Comparison of ENCODE assay signal across 36 mouse cellular contexts in genomic region chr2:26621246-26621645, GRCm38 (mm10). TPM values are rescaled to one million over a fixed set of nuclear protein-coding genes. Genes with fewer than 3 reads are reported as not detected.
DNase-seq lines count a peak whose midpoint lies in the region; ATAC-seq lines count a peak whose summit lies in the region.
"Had no signal": no experiment of that assay in that cellular context is flagged by ENCODE, and none has a peak within 500 bp of the region (broad histone marks: within the 10 kb centered on the region; RNA-seq: fewer than 3 reads in every experiment).

No protein-coding gene starts in this region.

- no peak overlapping the region for H3K4me2 ChIP-seq in intestine, embryonic 16.5 days (ENCODE audit: low read depth, low read length)
- H3K4me2 ChIP-seq in hindbrain, embryonic 14.5 days (replicated peaks): no peak overlapping the region
- H3K4me2 ChIP-seq: heart, embryonic 12.5 days; heart, embryonic 15.5 days; hindbrain, embryonic 12.5 days had no signal

- intact Hi-C loops in heart, postnatal 25 days (cut with DNase I): no loop called here

- H3K4me1 ChIP-seq in intestine, embryonic 16.5 days (ENCODE audit: control insufficient read depth, insufficient read depth, low read length): peaks cover 6% of the 10 kb centered on the region; the same call in 1 of the 2 replicates
- H3K4me1 ChIP-seq in hindbrain, embryonic 14.5 days (replicated peaks; ENCODE audit: control insufficient read depth, insufficient read depth, low read length): no peaks in the 10 kb centered on the region
- H3K4me1 ChIP-seq: hindbrain, embryonic 12.5 days had no signal

- H3K9ac ChIP-seq in intestine, embryonic 16.5 days (ENCODE audit: low read depth, low read length): peak overlapping the region; percentile 33; the same call in 1 of the 2 replicates
- H3K9ac ChIP-seq in hindbrain, embryonic 14.5 days: no peak overlapping the region
- H3K9ac ChIP-seq: forebrain, postnatal 0 days; heart, embryonic 12.5 days; heart, embryonic 15.5 days; hindbrain, embryonic 12.5 days had no signal

- 38% methylated on average over 2 of the region's 2 CpGs for WGBS in intestine, embryonic 16.5 days
- 45% methylated on average over 2 of the region's 2 CpGs for WGBS in hindbrain, embryonic 14.5 days

- ATAC-seq in frontal cortex, adult (ENCODE audit: low TSS enrichment): peak; percentile 44; the same call in 1 of the 2 replicates
- peak; percentile 43 for ATAC-seq in intestine, embryonic 16.5 days
- no peak for ATAC-seq in hindbrain, embryonic 14.5 days (ENCODE audit: low FRiP score)
- ATAC-seq: activated CD4-positive, CD25-positive, alpha-beta regulatory T cell, adult 4 months; forebrain, embryonic 14.5 days; forebrain, postnatal 0 days; hindbrain, embryonic 16.5 days had no signal

- no peaks in the 10 kb centered on the region for H3K36me3 ChIP-seq in intestine, embryonic 16.5 days (ENCODE audit: control insufficient read depth, insufficient read depth, low read length)
- no peaks in the 10 kb centered on the region for H3K36me3 ChIP-seq in hindbrain, embryonic 14.5 days (replicated peaks; ENCODE audit: control insufficient read depth, insufficient read depth)
- H3K36me3 ChIP-seq: G1E; heart, embryonic 12.5 days; heart, embryonic 15.5 days; hindbrain, embryonic 12.5 days had no signal

- no peak overlapping the region for H3K4me3 ChIP-seq in intestine, embryonic 16.5 days (ENCODE audit: low read length)
- no peak overlapping the region for H3K4me3 ChIP-seq in hindbrain, embryonic 14.5 days (replicated peaks; ENCODE audit: low read length)
- H3K4me3 ChIP-seq: heart, embryonic 12.5 days; heart, embryonic 15.5 days; hindbrain, embryonic 12.5 days had no signal

- no peak for DNase-seq in frontal cortex, postnatal 14 days (ENCODE audit: low spot score in 2 of 2)
- peak; percentile 57 for DNase-seq in fat pad, adult 2 months (ENCODE audit: extremely low read depth, low read depth, low spot score)
- no peak for DNase-seq in hindbrain, embryonic 14.5 days (ENCODE audit: low spot score)
- no peak for DNase-seq in urinary bladder, postnatal 25 days (ENCODE audit: low spot score)
- DNase-seq in c-Kit-positive CD71-positive TER-119-positive erythroid progenitor cells, embryonic 14.5 days (ENCODE audit: low spot score): no peak
- no peak for DNase-seq in heart, postnatal 25 days (ENCODE audit: low spot score)
- DNase-seq: adrenal gland, adult 2 months; adrenal gland, postnatal 14 days; B cell, adult 2 months; cerebellum, adult 18-20 months; cerebellum, adult 9-10 months; cerebellum, postnatal 14 days; forebrain, postnatal 0 days; gastrocnemius, postnatal 14 days; heart, adult 18-20 months; heart, postnatal 10 days; kidney, adult 11 months; kidney, adult 8-10 months had no signal

- no peaks in the 10 kb centered on the region for H3K9me3 ChIP-seq in intestine, embryonic 16.5 days (ENCODE audit: control insufficient read depth, low read length)
- no peaks in the 10 kb centered on the region for H3K9me3 ChIP-seq in hindbrain, embryonic 14.5 days (ENCODE audit: control insufficient read depth, low read length)
- H3K9me3 ChIP-seq: G1E; heart, embryonic 12.5 days; heart, embryonic 15.5 days; hindbrain, embryonic 12.5 days had no signal

- H3K27me3 ChIP-seq in intestine, embryonic 16.5 days (replicated peaks; ENCODE audit: control insufficient read depth, insufficient read depth, low read length): no peaks in the 10 kb centered on the region
- H3K27me3 ChIP-seq in hindbrain, embryonic 14.5 days (ENCODE audit: control insufficient read depth, insufficient read depth, low read length): no peaks in the 10 kb centered on the region
- H3K27me3 ChIP-seq: heart, embryonic 15.5 days; hindbrain, embryonic 12.5 days had no signal

- no peak overlapping the region for H3K27ac ChIP-seq in intestine, embryonic 16.5 days (ENCODE audit: low read length)
- H3K27ac ChIP-seq in hindbrain, embryonic 14.5 days: no peak overlapping the region
- H3K27ac ChIP-seq: heart, embryonic 15.5 days; hindbrain, embryonic 12.5 days had no signal

RNA-seq across cellular contexts. Expression of gene Fam69b, which starts 7.0 kb away (rescaled TPM):
- polyA plus RNA-seq in intestine, embryonic 16.5 days (2015; fragmentation: Nextera tagmentation; extraction: Ambion mirVana): 24.8 and 27.0 TPM in 2 replicates
- 128 and 136 TPM in 2 replicates for polyA plus RNA-seq in hindbrain, embryonic 14.5 days (2014; fragmentation: Nextera tagmentation; extraction: Ambion mirVana)
- total RNA-seq in heart, postnatal 25 days (2021): 10 to 100 TPM; 26.9 to 28.9 TPM
- polyA plus RNA-seq: G1E had no signal

RNA-seq across cellular contexts. Expression of gene Agpat2, which starts 17.0 kb away (rescaled TPM):
- polyA plus RNA-seq in intestine, embryonic 16.5 days (2015; fragmentation: Nextera tagmentation; extraction: Ambion mirVana): 113 and 116 TPM in 2 replicates
- 5.6 and 6.6 TPM in 2 replicates for polyA plus RNA-seq in hindbrain, embryonic 14.5 days (2014; fragmentation: Nextera tagmentation; extraction: Ambion mirVana)
- 10 to 100 TPM; 49.7 to 51.6 TPM for total RNA-seq in heart, postnatal 25 days (2021)

RNA-seq across cellular contexts. Expression of gene Gm20532, which starts 34.8 kb away (rescaled TPM):
- polyA plus RNA-seq in intestine, embryonic 16.5 days (2015; fragmentation: Nextera tagmentation; extraction: Ambion mirVana): not detected in 2 replicates
- not detected in 2 replicates for polyA plus RNA-seq in hindbrain, embryonic 14.5 days (2014; fragmentation: Nextera tagmentation; extraction: Ambion mirVana)
- total RNA-seq in heart, postnatal 25 days (2021): not detected
- total RNA-seq: adrenal gland, adult 2 months; adrenal gland, postnatal 14 days; adrenal gland, postnatal 4 days; CH12.LX; forebrain, postnatal 0 days; G1E; gastrocnemius, adult 18-20 months; gastrocnemius, postnatal 14 days; gastrocnemius, postnatal 4 days; heart, adult 18-20 months; hematopoietic stem cell, adult 5-6 weeks had no signal
- polyA plus RNA-seq: activated CD4-positive, CD25-positive, alpha-beta regulatory T cell, adult 4 months; adrenal gland, adult 2 months; brain, embryonic 14.5 days; embryonic facial prominence, embryonic 11.5 days; embryonic facial prominence, embryonic 14.5 days; forebrain, embryonic 11.5 days; forebrain, embryonic 14.5 days; forebrain, postnatal 0 days; G1E; heart, embryonic 15.5 days; hindbrain, embryonic 12.5 days; hindbrain, embryonic 16.5 days had no signal

RNA-seq across cellular contexts. Expression of gene Egfl7, which starts 41.4 kb away (rescaled TPM):
- 110 and 118 TPM in 2 replicates for polyA plus RNA-seq in intestine, embryonic 16.5 days (2015; fragmentation: Nextera tagmentation; extraction: Ambion mirVana)
- polyA plus RNA-seq in hindbrain, embryonic 14.5 days (2014; fragmentation: Nextera tagmentation; extraction: Ambion mirVana): 62.2 and 69.2 TPM in 2 replicates
- total RNA-seq in heart, postnatal 25 days (2021): 100 to 1,000 TPM; 149 to 179 TPM

RNA-seq across cellular contexts. Expression of gene Lcn4, which starts 49.8 kb away (rescaled TPM):
- not detected in 2 replicates for polyA plus RNA-seq in intestine, embryonic 16.5 days (2015; fragmentation: Nextera tagmentation; extraction: Ambion mirVana)
- polyA plus RNA-seq in hindbrain, embryonic 14.5 days (2014; fragmentation: Nextera tagmentation; extraction: Ambion mirVana): not detected in 2 replicates
- not detected for total RNA-seq in heart, postnatal 25 days (2021)
- total RNA-seq: adrenal gland, adult 2 months; adrenal gland, postnatal 14 days; adrenal gland, postnatal 4 days; CH12.LX; forebrain, postnatal 0 days; G1E; gastrocnemius, adult 18-20 months; gastrocnemius, postnatal 14 days; gastrocnemius, postnatal 4 days; heart, adult 18-20 months; heart, postnatal 10 days; hematopoietic stem cell, adult 5-6 weeks had no signal
- polyA plus RNA-seq: adrenal gland, adult 2 months; brain, embryonic 14.5 days; embryonic facial prominence, embryonic 11.5 days; embryonic facial prominence, embryonic 14.5 days; forebrain, embryonic 11.5 days; forebrain, embryonic 14.5 days; forebrain, postnatal 0 days; G1E; heart, embryonic 12.5 days; heart, embryonic 15.5 days; hindbrain, embryonic 12.5 days; hindbrain, embryonic 16.5 days had no signal

Comparison
In these comparisons a context has a peak if more than half of its experiments do, and no peak if none do; other contexts are left out.
1. RNA of gene Agpat2, which starts 17.0 kb away (polyA plus RNA-seq): 113 to 116 TPM in intestine, embryonic 16.5 days; 5.6 to 6.6 TPM in hindbrain, embryonic 14.5 days; every median in the first group is over 10 times any median in the second.